22 mouse cellular contexts compared by ENCODE assay signal in the genomic region with DNA sequence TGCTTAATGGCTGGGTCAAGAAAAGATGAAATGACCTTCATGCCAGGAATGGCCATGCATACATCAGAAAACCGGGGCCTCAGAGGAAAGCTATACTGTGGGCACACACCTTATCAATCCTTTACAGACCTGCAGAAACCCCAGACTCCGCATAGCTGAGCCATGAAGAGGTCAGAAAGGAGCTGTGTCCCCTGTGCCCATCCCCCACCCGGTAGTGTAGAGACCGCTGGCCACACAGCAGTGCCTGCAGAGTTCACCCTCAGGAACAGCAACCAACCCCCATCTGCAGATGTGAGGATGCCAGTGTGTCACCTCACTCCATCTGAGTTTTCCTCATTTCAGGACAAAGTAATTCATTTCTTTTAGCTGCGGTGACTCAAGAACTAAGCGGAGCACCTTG. TPM values are rescaled to one million over a fixed set of nuclear protein-coding genes. Genes with fewer than 3 reads are reported as not detected.
DNase-seq lines count a peak whose midpoint lies in the region; ATAC-seq lines count a peak whose summit lies in the region.
"Had no signal": no experiment of that assay in that cellular context is flagged by ENCODE, and none has a peak within 500 bp of the region (broad histone marks: within the 10 kb centered on the region; RNA-seq: fewer than 3 reads in every experiment).

No protein-coding gene starts in this region.

- H3K9ac ChIP-seq in heart, embryonic 12.5 days, result no peak overlapping the region
- H3K9ac ChIP-seq in hindbrain, embryonic 13.5 days, result no peak overlapping the region
- no peak overlapping the region for H3K9ac ChIP-seq in neural tube, embryonic 13.5 days
- H3K9ac ChIP-seq in liver, embryonic 11.5 days (ENCODE audit: low read depth, low read length), result no peak overlapping the region
- H3K9ac ChIP-seq: heart, embryonic 13.5 days; liver, embryonic 12.5 days; lung, embryonic 14.5 days had no signal

- peaks cover 7% of the 10 kb centered on the region for H3K4me1 ChIP-seq in heart, embryonic 12.5 days (replicated peaks)
- H3K4me1 ChIP-seq in hindbrain, embryonic 13.5 days (replicated peaks), result peaks cover 24% of the 10 kb centered on the region
- peaks cover 16% of the 10 kb centered on the region for H3K4me1 ChIP-seq in neural tube, embryonic 13.5 days (replicated peaks)
- H3K4me1 ChIP-seq in liver, embryonic 11.5 days (replicated peaks; ENCODE audit: control insufficient read depth, insufficient read depth, low read length), result no peaks in the 10 kb centered on the region; the same call in 1 of the 2 replicates
- H3K4me1 ChIP-seq: liver, embryonic 12.5 days had no signal

- no peak for ATAC-seq in heart, embryonic 12.5 days (ENCODE audit: insufficient number of reproducible peaks, low FRiP score)
- no peak for ATAC-seq in hindbrain, embryonic 13.5 days (ENCODE audit: low FRiP score)
- ATAC-seq in neural tube, embryonic 13.5 days (ENCODE audit: low read depth), result no peak
- ATAC-seq in liver, embryonic 11.5 days (replicated peaks; ENCODE audit: low FRiP score), result no peak
- ATAC-seq: liver, embryonic 12.5 days had no signal

- H3K36me3 ChIP-seq in heart, embryonic 12.5 days, result no peaks in the 10 kb centered on the region
- H3K36me3 ChIP-seq in hindbrain, embryonic 13.5 days, result no peaks in the 10 kb centered on the region
- no peaks in the 10 kb centered on the region for H3K36me3 ChIP-seq in neural tube, embryonic 13.5 days
- no peaks in the 10 kb centered on the region for H3K36me3 ChIP-seq in liver, embryonic 11.5 days (ENCODE audit: control insufficient read depth, insufficient read depth, low read length)
- H3K36me3 ChIP-seq: heart, embryonic 13.5 days; limb, embryonic 10.5 days; liver, embryonic 12.5 days had no signal

- H3K4me3 ChIP-seq in heart, embryonic 12.5 days, result no peak overlapping the region
- no peak overlapping the region for H3K4me3 ChIP-seq in hindbrain, embryonic 13.5 days
- no peak overlapping the region for H3K4me3 ChIP-seq in neural tube, embryonic 13.5 days
- no peak overlapping the region for H3K4me3 ChIP-seq in liver, embryonic 11.5 days (ENCODE audit: low read depth, low read length)
- H3K4me3 ChIP-seq: heart, embryonic 13.5 days; left cerebral cortex, adult 2 months; limb, embryonic 10.5 days; liver, embryonic 12.5 days had no signal

- H3K27ac ChIP-seq in heart, embryonic 12.5 days (ENCODE audit: poor library complexity, severe bottlenecking), result no peak overlapping the region
- H3K27ac ChIP-seq in hindbrain, embryonic 13.5 days, result 0 out of 2 replicates have a peak overlapping the region, but pooled peaks have one; percentile 41
- peak overlapping the region; percentile 13 for H3K27ac ChIP-seq in neural tube, embryonic 13.5 days (replicated peaks)
- H3K27ac ChIP-seq in liver, embryonic 11.5 days (ENCODE audit: low read depth, low read length), result no peak overlapping the region
- H3K27ac ChIP-seq: heart, embryonic 13.5 days; kidney, postnatal 0 days; left cerebral cortex, adult 2 months; limb, embryonic 10.5 days; liver, embryonic 12.5 days had no signal

- 32% methylated on average over 6 of the region's 6 CpGs for WGBS in heart, embryonic 12.5 days
- WGBS in hindbrain, embryonic 13.5 days, result 61% methylated on average over 6 of the region's 6 CpGs
- WGBS in neural tube, embryonic 13.5 days, result 66% methylated on average over 6 of the region's 6 CpGs
- 50% methylated on average over 6 of the region's 6 CpGs for WGBS in liver, embryonic 11.5 days

- peaks cover 14% of the 10 kb centered on the region for H3K27me3 ChIP-seq in heart, embryonic 12.5 days (replicated peaks)
- H3K27me3 ChIP-seq in hindbrain, embryonic 13.5 days, result no peaks in the 10 kb centered on the region
- no peaks in the 10 kb centered on the region; the same call in 1 of the 2 replicates for H3K27me3 ChIP-seq in neural tube, embryonic 13.5 days
- H3K27me3 ChIP-seq in liver, embryonic 11.5 days (replicated peaks; ENCODE audit: control insufficient read depth, insufficient read depth, low read length), result no peaks in the 10 kb centered on the region

- no peak for DNase-seq in heart, adult 18-20 months
- DNase-seq in embryo, embryonic 11 days, result peak; percentile 21
- no peak for DNase-seq in Muller cell, postnatal 12 days (ENCODE audit: inconsistent ontology term)
- no peak for DNase-seq in liver, embryonic 11.5 days (ENCODE audit: low spot score)
- DNase-seq: gastrocnemius, postnatal 25 days; heart, postnatal 36 days; kidney, adult 11 months had no signal

- H3K9me3 ChIP-seq in heart, embryonic 12.5 days (replicated peaks), result no peaks in the 10 kb centered on the region
- H3K9me3 ChIP-seq in hindbrain, embryonic 13.5 days, result no peaks in the 10 kb centered on the region
- H3K9me3 ChIP-seq in neural tube, embryonic 13.5 days, result no peaks in the 10 kb centered on the region
- no peaks in the 10 kb centered on the region for H3K9me3 ChIP-seq in liver, embryonic 11.5 days (ENCODE audit: control insufficient read depth, low read length)
- H3K9me3 ChIP-seq: heart, embryonic 13.5 days; limb, embryonic 10.5 days; liver, embryonic 12.5 days had no signal

- H3K4me2 ChIP-seq in heart, embryonic 12.5 days, result peak overlapping the region; percentile 48
- H3K4me2 ChIP-seq in hindbrain, embryonic 13.5 days, result peak overlapping the region; percentile 49; the same call in 1 of the 2 replicates
- H3K4me2 ChIP-seq in neural tube, embryonic 13.5 days, result peak overlapping the region; percentile 49; the same call in 1 of the 2 replicates
- no peak overlapping the region for H3K4me2 ChIP-seq in liver, embryonic 11.5 days
- H3K4me2 ChIP-seq: liver, embryonic 12.5 days; lung, embryonic 14.5 days had no signal

RNA-seq across cellular contexts. Expression of gene Zdhhc25, which starts 39.5 kb away (rescaled TPM):
- not detected in 2 replicates for polyA plus RNA-seq in heart, embryonic 12.5 days (2016; fragmentation: Nextera tagmentation; extraction: Ambion mirVana)
- total RNA-seq in heart, adult 18-20 months (2021), result not detected
- polyA plus RNA-seq in hindbrain, embryonic 13.5 days (2015; fragmentation: Nextera tagmentation; extraction: Ambion mirVana), result not detected in 2 replicates
- polyA plus RNA-seq in neural tube, embryonic 13.5 days (2015; fragmentation: Nextera tagmentation; extraction: Ambion mirVana), result not detected in 2 replicates
- polyA plus RNA-seq in liver, embryonic 11.5 days (2014; fragmentation: Nextera tagmentation; extraction: Ambion mirVana), result not detected in 2 replicates
- total RNA-seq: gastrocnemius, postnatal 25 days; heart, postnatal 36 days; layer of hippocampus, adult 8-10 months; left cerebral cortex, adult 2 months; megakaryocyte progenitor cell, adult 5-6 weeks had no signal
- polyA plus RNA-seq: embryonic facial prominence, embryonic 11.5 days; heart, embryonic 13.5 days; kidney, postnatal 0 days; limb, embryonic 10.5 days; liver, embryonic 12.5 days; lung, embryonic 14.5 days; spleen, adult 2 months; stomach, embryonic 16.5 days; thymus, postnatal 0 days had no signal

Comparison
In these comparisons a context has a peak if more than half of its experiments do, and no peak if none do; other contexts are left out.
1. H3K27ac ChIP-seq: peak in hindbrain, embryonic 13.5 days (single experiment) and neural tube, embryonic 13.5 days (single experiment); none in heart, embryonic 12.5 days (single experiment) and liver, embryonic 11.5 days (single experiment).